Mouse (Mus musculus) myocyte (in vitro differentiated cells): ENCODE results near the gene Krt28. TPM values are rescaled to one million over a fixed set of nuclear protein-coding genes. Genes with fewer than 3 reads are reported as not detected.

Source experiments
- H3K27me3 ChIP-seq: one replicate; pipeline ENCODE4 v1.6.1; 2011; ENCODE audit not compliant: control insufficient read depth, insufficient read depth, insufficient read length
- H3K36me3 ChIP-seq: one replicate; pipeline ENCODE4 v1.6.1; 2011; ENCODE audit not compliant: control insufficient read depth, insufficient read depth
- H3K4me2 ChIP-seq: one replicate; pipeline ENCODE4 v1.6.1; 2011; ENCODE audit warnings: low read depth, control low read depth
- H3K4me3 ChIP-seq: one replicate; pipeline ENCODE4 v1.5.1; 2011; ENCODE audit warnings: mild to moderate bottlenecking, control low read depth, moderate library complexity
- H3K79me2 ChIP-seq: one replicate; pipeline ENCODE4 v1.6.1; 2011; ENCODE audit not compliant: control insufficient read depth, insufficient read depth
- H3ac ChIP-seq: one replicate; pipeline ENCODE4 v1.6.1; 2011; ENCODE audit not compliant: control insufficient read depth, insufficient read length
- CEBPB ChIP-seq: IDR thresholded peaks from 2 replicates; pipeline ENCODE4 v1.6.1; 2011; ENCODE audit warnings: mild to moderate bottlenecking, moderate library complexity; ENCODE audit not compliant: poor library complexity, insufficient read depth, severe bottlenecking
- E2F4 ChIP-seq: IDR thresholded peaks from one replicate; pipeline ENCODE4 v1.6.1; 2011; ENCODE audit warnings: mild to moderate bottlenecking, control low read depth, moderate library complexity; ENCODE audit not compliant: insufficient read depth
- MAX ChIP-seq: IDR thresholded peaks from one replicate; pipeline ENCODE4 v1.6.1; 2011; ENCODE audit warnings: low read depth, mild to moderate bottlenecking, control low read depth
- MYOD1 ChIP-seq, 3 experiments: IDR thresholded peaks; one replicate each; pipeline ENCODE4 v1.6.1; 2011; ENCODE audit warnings: control low read depth in 2 of 3, low read depth in 2 of 3, mild to moderate bottlenecking in 2 of 3, moderate library complexity in 1 of 3; ENCODE audit not compliant: insufficient read length in 2 of 3, control insufficient read depth in 1 of 3
- MYOG ChIP-seq, 3 experiments: IDR thresholded peaks; one replicate each; pipeline ENCODE4 v1.6.1; 2011; ENCODE audit warnings: control low read depth in 2 of 3, low read depth in 2 of 3, mild to moderate bottlenecking in 2 of 3; ENCODE audit not compliant: insufficient read length in 2 of 3, control insufficient read depth in 1 of 3, insufficient read depth in 1 of 3
- POLR2A ChIP-seq: IDR thresholded peaks from one replicate; pipeline ENCODE4 v1.6.1; 2011; ENCODE audit warnings: low read depth, mild to moderate bottlenecking, control low read depth, moderate library complexity; ENCODE audit not compliant: insufficient read length
- POLR2AphosphoS2 ChIP-seq: IDR thresholded peaks from one replicate; pipeline ENCODE4 v1.6.1; 2011; ENCODE audit warnings: low read depth, control low read depth; ENCODE audit not compliant: insufficient read length
- REST ChIP-seq: IDR thresholded peaks from one replicate; pipeline ENCODE4 v1.6.1; 2011; ENCODE audit warnings: mild to moderate bottlenecking, control low read depth, moderate library complexity; ENCODE audit not compliant: insufficient read depth, insufficient read length
- SRF ChIP-seq: IDR thresholded peaks from one replicate; pipeline ENCODE4 v1.6.1; 2011; ENCODE audit warnings: low read depth; ENCODE audit not compliant: control insufficient read depth, insufficient read length
- TCF12 ChIP-seq: IDR thresholded peaks from one replicate; pipeline ENCODE4 v1.6.1; 2011; ENCODE audit warnings: mild to moderate bottlenecking, control low read depth; ENCODE audit not compliant: poor library complexity, insufficient read depth, severe bottlenecking
- TCF3 ChIP-seq: IDR thresholded peaks from one replicate; pipeline ENCODE4 v1.6.1; 2011; ENCODE audit warnings: low read depth, control low read depth; ENCODE audit not compliant: insufficient read length
- USF1 ChIP-seq: IDR thresholded peaks from one replicate; pipeline ENCODE4 v1.6.1; 2011; ENCODE audit warnings: low read depth, mild to moderate bottlenecking, control low read depth, moderate library complexity
- polyA plus RNA-seq: library from polyadenylated mRNA; unstranded; fragments of >200 nt; fragmentation: generic; extraction: Trizol; gene quantifications from one replicate; pipeline ENCODE4 v1.2.1, GENCODE M21; 2012; ENCODE audit warnings: missing spikeins

Gene Krt28
- polyA plus RNA-seq, 1 experiment, result 0.04 TPM

GRCm38 (mm10) chr11:99379568-99379967 is 4.9 kb upstream of the Krt28 start:
- H3K36me3 ChIP-seq, result no peaks in the 10 kb centered on the region
- H3K4me3 ChIP-seq, result no peak overlapping the region
- H3K4me2 ChIP-seq, result no peak overlapping the region
- H3K79me2 ChIP-seq, result no peaks in the 10 kb centered on the region
- H3ac ChIP-seq, result no peak overlapping the region
- TF ChIP-seq MYOG (IDR thresholded peaks at IDR 0.05; ENCODE audit: control insufficient read depth in 1 of 3, insufficient read depth in 1 of 3, insufficient read length in 2 of 3, low read depth in 2 of 3) (no peak), SRF (no peak), TCF12 (no peak), TCF3 (no peak), REST (no peak), USF1 (no peak), E2F4 (no peak)
- H3K27me3 ChIP-seq, result peaks cover 3% of the 10 kb centered on the region

DNA sequence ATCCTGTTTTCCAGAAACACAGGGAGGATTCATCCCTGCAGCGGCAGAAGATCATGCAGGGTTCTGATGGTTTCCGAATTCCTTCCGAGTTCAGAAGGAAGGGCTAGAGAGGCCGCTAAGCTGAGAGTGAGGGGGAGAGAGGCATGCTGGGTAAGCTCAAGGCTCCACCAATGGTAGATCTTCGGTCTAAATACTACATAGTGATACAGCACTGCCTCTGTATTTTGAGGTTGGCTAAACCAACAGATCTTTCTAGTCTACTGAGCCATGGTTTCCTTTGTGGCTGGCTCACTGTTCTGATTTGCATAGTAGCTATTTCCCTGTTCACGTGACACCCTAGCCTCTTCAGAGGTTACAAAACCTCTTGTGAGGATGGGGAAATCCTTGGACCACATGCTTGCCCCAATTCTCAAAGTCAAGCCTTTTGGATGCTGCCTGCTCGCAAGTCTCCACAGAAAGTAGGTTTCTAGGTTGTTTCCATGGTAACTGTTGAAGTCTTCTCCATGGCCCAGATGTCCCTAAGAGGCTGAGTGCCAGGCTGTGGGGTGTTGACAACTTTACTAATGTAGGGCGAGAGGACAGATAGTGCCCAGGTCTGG is 4.8 kb downstream of the Krt28 start:
- TF ChIP-seq MAX (no peak), TCF3 (no peak), REST (no peak), USF1 (no peak), E2F4 (no peak), MYOG (IDR thresholded peaks at IDR 0.05; ENCODE audit: control insufficient read depth in 1 of 3, insufficient read depth in 1 of 3, insufficient read length in 2 of 3, low read depth in 2 of 3) (no peak), TCF12 (no peak), SRF (no peak)
- Histone ChIP-seq H3K4me3 (no peak overlapping the region), H3K79me2 (no peaks in the 10 kb centered on the region), H3ac (no peak overlapping the region), H3K4me2 (no peak overlapping the region), H3K27me3 (peaks cover 39% of the 10 kb centered on the region), H3K36me3 (no peaks in the 10 kb centered on the region)

GRCm38 (mm10) chr11:99369229-99369628 is 5.5 kb downstream of the Krt28 start:
- peaks cover 34% of the 10 kb centered on the region for H3K27me3 ChIP-seq
- no peaks in the 10 kb centered on the region for H3K36me3 ChIP-seq
- no peaks in the 10 kb centered on the region for H3K79me2 ChIP-seq
- H3ac ChIP-seq, result no peak overlapping the region
- no peak overlapping the region for H3K4me3 ChIP-seq
- H3K4me2 ChIP-seq, result no peak overlapping the region
- TF ChIP-seq TCF3 (no peak), TCF12 (no peak), MYOG (IDR thresholded peaks at IDR 0.05; ENCODE audit: control insufficient read depth in 1 of 3, insufficient read depth in 1 of 3, insufficient read length in 2 of 3, low read depth in 2 of 3) (no peak), E2F4 (no peak), MAX (no peak), CEBPB (no peak)

DNA sequence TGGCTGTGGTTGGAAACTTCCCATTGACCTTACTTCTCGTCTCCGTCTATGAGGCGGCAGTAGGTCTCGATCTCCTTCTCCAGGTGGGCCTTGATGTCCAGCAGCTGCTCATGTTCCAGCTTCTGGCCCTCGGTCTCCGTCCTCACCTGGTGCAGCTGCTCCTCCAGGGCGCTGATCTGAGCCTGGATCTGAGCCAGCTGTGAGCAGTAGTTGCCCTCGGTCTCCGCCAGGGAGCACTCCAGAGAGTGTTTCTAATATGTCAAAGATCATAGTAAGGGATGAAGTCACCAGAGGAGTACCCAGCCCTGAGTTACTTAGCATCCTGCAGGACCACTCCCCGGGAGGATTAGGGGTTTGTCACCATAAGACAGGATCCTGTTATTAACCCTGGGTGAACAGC is 7.9 kb downstream of the Krt28 start:
- TF ChIP-seq SRF, result no peak
- TF ChIP-seq POLR2AphosphoS2, result no peak
- no peak for TF ChIP-seq REST
- Histone ChIP-seq H3K79me2 (no peaks in the 10 kb centered on the region), H3ac (no peak overlapping the region), H3K4me3 (no peak overlapping the region), H3K4me2 (no peak overlapping the region), H3K36me3 (no peaks in the 10 kb centered on the region), H3K27me3 (peaks cover 28% of the 10 kb centered on the region)

- no peak for TF ChIP-seq SRF
- Histone ChIP-seq H3K27me3 (peaks cover 19% of the 10 kb centered on the region), H3K36me3 (no peaks in the 10 kb centered on the region), H3K4me2 (no peak overlapping the region), H3K4me3 (no peak overlapping the region), H3ac (no peak overlapping the region), H3K79me2 (no peaks in the 10 kb centered on the region)
These were observed 10.3 kb downstream of the Krt28 start for GRCm38 (mm10) chr11:99364412-99364811.

- Histone ChIP-seq H3ac (no peak overlapping the region), H3K4me3 (no peak overlapping the region), H3K4me2 (no peak overlapping the region), H3K36me3 (no peaks in the 10 kb centered on the region), H3K79me2 (no peaks in the 10 kb centered on the region), H3K27me3 (peaks cover 26% of the 10 kb centered on the region)
- TF ChIP-seq CEBPB, result no peak
- no peak for TF ChIP-seq TCF12
- TF ChIP-seq MYOG (IDR thresholded peaks at IDR 0.05; ENCODE audit: control insufficient read depth in 1 of 3, insufficient read depth in 1 of 3, insufficient read length in 2 of 3, low read depth in 2 of 3), result no peak
- no peak for TF ChIP-seq SRF
- TF ChIP-seq POLR2AphosphoS2, result no peak
- no peak for TF ChIP-seq MAX
- no peak for TF ChIP-seq POLR2A
- no peak for TF ChIP-seq E2F4
- no peak for TF ChIP-seq REST
- TF ChIP-seq USF1, result no peak
- TF ChIP-seq TCF3, result no peak
- TF ChIP-seq MYOD1 (IDR thresholded peaks at IDR 0.05; ENCODE audit: control insufficient read depth in 1 of 3, insufficient read length in 2 of 3, low read depth in 2 of 3), result no peak
These were observed 13.3 kb downstream of the Krt28 start for GRCm38 (mm10) chr11:99361423-99361822.
